Mouse (Mus musculus) embryonic facial prominence, embryonic 15.5 days (tissue): ENCODE data around the gene Zfp180. TPM values are rescaled to one million over a fixed set of nuclear protein-coding genes. Genes with fewer than 3 reads are reported as not detected.
"Not testable (repeated sequence)": the region's sequence is repeated elsewhere in the genome, so short reads cannot be mapped to it uniquely, and the experiment has no call there.

Source experiments
- ATAC-seq: fragments of 200-750 bp; cut with Nextera tagmentation; 2 replicates; pipeline ENCODE4 v1.8.0; 2017; ENCODE audit warnings: low read depth, moderate TSS enrichment; ENCODE audit not compliant: insufficient number of reproducible peaks, low FRiP score, low TSS enrichment
- H3K27ac ChIP-seq: fragments of 300-500 bp; sonication (generic); replicated peaks from 2 replicates; pipeline ENCODE4 v1.5.1; 2015; ENCODE audit warnings: mild to moderate bottlenecking, inconsistent platforms
- H3K27me3 ChIP-seq: fragments of 300-500 bp; sonication (generic); 2 replicates; pipeline ENCODE4 v1.6.1; 2015; ENCODE audit warnings: inconsistent platforms
- H3K36me3 ChIP-seq: fragments of 300-500 bp; sonication (generic); 2 replicates; pipeline ENCODE4 v1.6.1; 2015; ENCODE audit warnings: mild to moderate bottlenecking, inconsistent platforms
- H3K4me1 ChIP-seq: fragments of 300-500 bp; sonication (generic); 2 replicates; pipeline ENCODE4 v1.6.1; 2015; ENCODE audit warnings: inconsistent platforms
- H3K4me2 ChIP-seq: fragments of 300-500 bp; sonication (generic); replicated peaks from 2 replicates; pipeline ENCODE4 v1.6.1; 2015; ENCODE audit warnings: mild to moderate bottlenecking, inconsistent platforms
- H3K4me3 ChIP-seq: fragments of 300-500 bp; sonication (generic); replicated peaks from 2 replicates; pipeline ENCODE4 v1.5.1; 2015; ENCODE audit warnings: mild to moderate bottlenecking, inconsistent platforms
- H3K9ac ChIP-seq: fragments of 300-500 bp; sonication (generic); 2 replicates; pipeline ENCODE4 v1.6.1; 2015; ENCODE audit warnings: inconsistent platforms
- H3K9me3 ChIP-seq: fragments of 300-500 bp; sonication (generic); replicated peaks from 2 replicates; pipeline ENCODE4 v1.6.1; 2016; ENCODE audit warnings: inconsistent platforms
- WGBS: fragments of 180-500 bp; shearing (Covaris S2); methylation state at CpG from one replicate; pipeline ENCODE4 v1.1.7; 2015; 5-methylcytosine and 5-hydroxymethylcytosine counted together
- polyA plus RNA-seq: library from polyadenylated mRNA; unstranded; fragments of >200 nt; fragmentation: Nextera tagmentation; extraction: Ambion mirVana; gene quantifications from 2 replicates; pipeline ENCODE4 v1.2.1, GENCODE M21; 2015

Zfp180 gene
- 19.4 and 20.3 TPM in 2 replicates for polyA plus RNA-seq

- peaks cover 14% of the 10 kb centered on the region for H3K36me3 ChIP-seq
- WGBS, result 21% methylated on average over 44 of the region's 44 CpGs
- ATAC-seq, result peak; percentile 98
Observed at GRCm38 (mm10) chr7:24081634-24082431, at the start of gene Zfp180. TSS of gene Zfp180 (plus strand) at chr7:24081924.

GRCm38 (mm10) chr7:24052660-24053304 lies 28.9 kb upstream of the Zfp180 start, which contains the start of gene Vmn1r183:
TSS of gene Vmn1r183 (plus strand) at chr7:24053254.
- H3K9me3 ChIP-seq, result no peaks in the 10 kb centered on the region
- H3K4me2 ChIP-seq, result no peak within 1 kb of the TSS
- no peak for ATAC-seq
- H3K4me1 ChIP-seq, result no peaks in the 10 kb centered on the region
- WGBS, result 74% methylated on average over 4 of the region's 4 CpGs
- no peaks in the 10 kb centered on the region for H3K36me3 ChIP-seq
- no peak within 1 kb of the TSS for H3K4me3 ChIP-seq
- no peaks in the 10 kb centered on the region for H3K27me3 ChIP-seq
- H3K27ac ChIP-seq, result no peak within 1 kb of the TSS
- H3K9ac ChIP-seq, result no peak within 1 kb of the TSS

More at GRCm38 (mm10) chr7:24081634-24082431, at the start of gene Zfp180:
- Histone ChIP-seq H3K4me1 (peaks cover 23% of the 10 kb centered on the region), H3K9me3 (0 out of 2 replicates have a peak, but pooled peaks cover 4% of the 10 kb centered on the region), H3K4me3 (peak within 1 kb of the TSS; percentile 54), H3K4me2 (peak within 1 kb of the TSS; percentile 77), H3K27me3 (no peaks in the 10 kb centered on the region), H3K9ac (peak within 1 kb of the TSS; percentile 39), H3K27ac (peak within 1 kb of the TSS; percentile 75)

GRCm38 (mm10) chr7:24074424-24074823 lies 7.3 kb upstream of the Zfp180 start:
- not testable (repeated sequence) for H3K4me2 ChIP-seq, H3K27ac ChIP-seq, H3K4me1 ChIP-seq, H3K36me3 ChIP-seq, ATAC-seq, H3K9ac ChIP-seq, H3K27me3 ChIP-seq, H3K9me3 ChIP-seq, H3K4me3 ChIP-seq
- 32% methylated on average over 1 of the region's 1 CpGs for WGBS

GRCm38 (mm10) chr7:24082457-24083235 lies 922 bp downstream of the Zfp180 start:
- no peaks in the 10 kb centered on the region for H3K27me3 ChIP-seq
- 40% methylated on average over 15 of the region's 15 CpGs for WGBS
- ATAC-seq, result no peak
- H3K36me3 ChIP-seq, result peaks cover 22% of the 10 kb centered on the region
- H3K4me3 ChIP-seq, result peak overlapping the region; percentile 54
- 0 out of 2 replicates have a peak, but pooled peaks cover 4% of the 10 kb centered on the region for H3K9me3 ChIP-seq
- peaks cover 23% of the 10 kb centered on the region for H3K4me1 ChIP-seq
- H3K27ac ChIP-seq, result peak overlapping the region; percentile 75
- H3K4me2 ChIP-seq, result peak overlapping the region; percentile 77
- H3K9ac ChIP-seq, result peak overlapping the region; percentile 39

- Histone ChIP-seq H3K4me2 (no peak overlapping the region), H3K4me1 (peaks cover 20% of the 10 kb centered on the region), H3K36me3 (peaks cover 39% of the 10 kb centered on the region), H3K9me3 (0 out of 2 replicates have a peak, but pooled peaks cover 4% of the 10 kb centered on the region), H3K27ac (no peak overlapping the region), H3K4me3 (no peak overlapping the region), H3K9ac (no peak overlapping the region), H3K27me3 (no peaks in the 10 kb centered on the region)
- ATAC-seq, result no peak
- WGBS, result 92% methylated on average over 4 of the region's 4 CpGs
Observed at GRCm38 (mm10) chr7:24086871-24087270, 5.1 kb downstream of the Zfp180 start.

GRCm38 (mm10) chr7:24087485-24088125 lies 5.9 kb downstream of the Zfp180 start:
- Histone ChIP-seq H3K9me3 (0 out of 2 replicates have a peak, but pooled peaks cover 4% of the 10 kb centered on the region), H3K27ac (no peak overlapping the region), H3K27me3 (no peaks in the 10 kb centered on the region), H3K9ac (no peak overlapping the region), H3K4me3 (no peak overlapping the region), H3K36me3 (peaks cover 39% of the 10 kb centered on the region), H3K4me2 (no peak overlapping the region), H3K4me1 (peaks cover 15% of the 10 kb centered on the region)
- WGBS, result 96% methylated on average over 12 of the region's 12 CpGs
- no peak for ATAC-seq

GRCm38 (mm10) chr7:24104403-24104802 lies 22.7 kb downstream of the Zfp180 start:
- H3K9me3 ChIP-seq, result peaks cover 79% of the 10 kb centered on the region
- no peak; the same call in 1 of the 2 replicates for ATAC-seq
- H3K9ac ChIP-seq, result no peak overlapping the region
- H3K4me1 ChIP-seq, result no peaks in the 10 kb centered on the region
- WGBS, result 93% methylated on average over 9 of the region's 9 CpGs
- H3K36me3 ChIP-seq, result peaks cover 99% of the 10 kb centered on the region
- H3K4me3 ChIP-seq, result no peak overlapping the region
- H3K27me3 ChIP-seq, result no peaks in the 10 kb centered on the region
- H3K4me2 ChIP-seq, result no peak overlapping the region
- no peak overlapping the region for H3K27ac ChIP-seq

GRCm38 (mm10) chr7:24105144-24105703 lies 23.5 kb downstream of the Zfp180 start:
- Histone ChIP-seq H3K9ac (no peak overlapping the region), H3K9me3 (peaks cover 79% of the 10 kb centered on the region), H3K4me1 (no peaks in the 10 kb centered on the region), H3K36me3 (peaks cover 94% of the 10 kb centered on the region), H3K4me2 (no peak overlapping the region), H3K27ac (no peak overlapping the region), H3K4me3 (no peak overlapping the region), H3K27me3 (no peaks in the 10 kb centered on the region)
- ATAC-seq, result no peak
- 94% methylated on average over 18 of the region's 18 CpGs for WGBS

GRCm38 (mm10) chr7:24110839-24111238 lies 29.1 kb downstream of the Zfp180 start:
- Histone ChIP-seq H3K4me2 (no peak overlapping the region), H3K9me3 (peaks cover 31% of the 10 kb centered on the region), H3K9ac (no peak overlapping the region), H3K27me3 (no peaks in the 10 kb centered on the region), H3K27ac (no peak overlapping the region), H3K4me3 (no peak overlapping the region), H3K36me3 (peaks cover 41% of the 10 kb centered on the region), H3K4me1 (peaks cover 4% of the 10 kb centered on the region)
- 96% methylated on average over 7 of the region's 7 CpGs for WGBS
- no peak for ATAC-seq

- 2% methylated on average over 9 of the region's 9 CpGs for WGBS
- Histone ChIP-seq H3K27me3 (no peaks in the 10 kb centered on the region), H3K4me2 (peak overlapping the region; percentile 69), H3K9ac (peak overlapping the region; percentile 63; the same call in 1 of the 2 replicates), H3K27ac (peak overlapping the region; percentile 86), H3K9me3 (peaks cover 22% of the 10 kb centered on the region), H3K4me3 (peak overlapping the region; percentile 60), H3K36me3 (peaks cover 32% of the 10 kb centered on the region), H3K4me1 (peaks cover 4% of the 10 kb centered on the region)
- ATAC-seq, result peak; percentile 27; the same call in 1 of the 2 replicates
Observed at GRCm38 (mm10) chr7:24111772-24112155, 30.0 kb downstream of the Zfp180 start.
